Mouse (Mus musculus): ENCODE results near the gene Dscam. TPM values are rescaled to one million over a fixed set of nuclear protein-coding genes. Genes with fewer than 3 reads are reported as not detected.

The Dscam gene
- polyA plus RNA-seq, 1 experiment, result 1.2 TPM

DNA sequence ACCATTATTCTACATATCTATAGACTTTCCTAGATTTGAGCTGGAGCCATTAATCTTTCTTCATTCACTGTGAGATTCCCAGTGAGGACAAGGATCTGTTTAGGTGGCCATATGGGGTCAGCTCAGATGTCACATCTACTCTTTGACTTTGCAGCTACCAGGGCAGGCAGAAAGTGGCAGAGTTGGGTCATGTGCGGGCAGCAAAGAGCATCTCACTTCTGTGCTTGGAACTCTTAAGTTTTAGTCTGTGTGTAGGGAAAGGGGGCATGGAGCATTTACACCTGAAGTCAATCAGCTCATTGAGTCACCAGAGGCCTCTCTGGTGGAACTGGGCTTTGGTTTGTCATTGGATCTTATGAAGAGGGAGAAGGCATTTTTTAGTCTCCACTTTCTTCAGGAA lies 612.2 kb downstream of the Dscam start:
- peaks cover 2% of the 10 kb centered on the region; the same call in 1 of the 2 replicates for H3K4me1 ChIP-seq (ENCODE audit: control insufficient read depth, insufficient read depth, insufficient read length)
- DNase-seq (ENCODE audit: low read depth in 1 of 2, low spot score in 2 of 2), result no peak
- 95% methylated on average over 1 of the region's 1 CpGs for WGBS
- H3K36me3 ChIP-seq (ENCODE audit: control insufficient read depth, insufficient read depth, low read length), result no peaks in the 10 kb centered on the region
- TF ChIP-seq POLR2A (IDR thresholded peaks at IDR 0.05; ENCODE audit: low read depth, low read length) (no peak), CTCF (IDR thresholded peaks at IDR 0.05; ENCODE audit: extremely low read depth, insufficient read depth, insufficient read length, insufficient replicate concordance) (no peak)
- no peak overlapping the region for H3K4me3 ChIP-seq (ENCODE audit: extremely low read depth, insufficient read depth, insufficient read length)
- no peak overlapping the region for H3K27ac ChIP-seq (ENCODE audit: insufficient read depth, low read length)
- no peaks in the 10 kb centered on the region for H3K27me3 ChIP-seq (ENCODE audit: control insufficient read depth, insufficient read depth, low read length)

DNA sequence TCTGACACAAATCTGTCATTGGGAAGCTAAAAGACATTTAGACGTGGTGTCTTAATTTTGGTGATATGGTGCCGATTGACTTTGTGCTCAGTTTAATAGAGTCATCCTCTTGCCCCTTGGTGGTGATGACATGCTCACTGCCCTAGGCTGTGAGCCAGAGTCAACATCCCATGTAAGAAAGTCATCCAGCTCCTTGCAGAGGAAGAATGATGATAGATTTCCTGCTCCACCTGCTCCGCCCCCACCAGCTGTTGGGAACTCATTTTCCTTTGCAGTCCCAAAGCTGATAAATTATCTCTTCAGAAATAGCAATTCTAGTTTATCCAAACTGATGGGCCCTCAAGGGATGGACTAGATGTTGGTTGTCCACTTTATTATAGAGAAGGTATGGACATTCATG lies 613.9 kb downstream of the Dscam start:
- H3K36me3 ChIP-seq (ENCODE audit: control insufficient read depth, insufficient read depth, low read length), result no peaks in the 10 kb centered on the region
- H3K27ac ChIP-seq (ENCODE audit: insufficient read depth, low read length), result no peak overlapping the region
- H3K4me1 ChIP-seq (ENCODE audit: control insufficient read depth, insufficient read depth, insufficient read length), result no peaks in the 10 kb centered on the region
- no peaks in the 10 kb centered on the region for H3K27me3 ChIP-seq (ENCODE audit: control insufficient read depth, insufficient read depth, low read length)
- DNase-seq (ENCODE audit: low read depth in 1 of 2, low spot score in 2 of 2), result no peak
- TF ChIP-seq CTCF (IDR thresholded peaks at IDR 0.05; ENCODE audit: extremely low read depth, insufficient read depth, insufficient read length, insufficient replicate concordance) (no peak), POLR2A (IDR thresholded peaks at IDR 0.05; ENCODE audit: low read depth, low read length) (no peak)
- no peak overlapping the region for H3K4me3 ChIP-seq (ENCODE audit: extremely low read depth, insufficient read depth, insufficient read length)
- 86% methylated on average over 3 of the region's 3 CpGs for WGBS

DNA sequence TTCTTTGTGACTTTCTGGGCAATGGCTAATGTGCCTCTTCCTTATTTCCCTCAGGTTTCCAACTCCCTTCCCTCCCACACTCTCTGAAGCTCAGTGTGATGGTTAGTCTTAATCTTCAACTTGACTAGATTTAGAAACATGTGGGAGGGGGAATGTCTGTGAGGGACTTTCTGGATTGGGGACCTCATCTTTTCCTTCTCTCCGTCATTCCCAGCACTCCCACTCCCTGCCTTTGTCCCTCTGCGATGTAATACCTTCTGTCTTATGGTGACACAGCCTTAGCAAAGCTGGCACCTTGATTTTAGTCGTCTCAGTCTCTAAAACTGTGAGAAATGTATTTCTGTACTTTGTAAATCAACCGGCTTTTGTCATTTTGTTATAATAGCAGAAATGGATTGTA lies 615.1 kb downstream of the Dscam start:
- no peaks in the 10 kb centered on the region for H3K27me3 ChIP-seq (ENCODE audit: control insufficient read depth, insufficient read depth, low read length)
- TF ChIP-seq CTCF (IDR thresholded peaks at IDR 0.05; ENCODE audit: extremely low read depth, insufficient read depth, insufficient read length, insufficient replicate concordance), result no peak
- no peak overlapping the region for H3K27ac ChIP-seq (ENCODE audit: insufficient read depth, low read length)
- no peaks in the 10 kb centered on the region for H3K4me1 ChIP-seq (ENCODE audit: control insufficient read depth, insufficient read depth, insufficient read length)
- H3K36me3 ChIP-seq (ENCODE audit: control insufficient read depth, insufficient read depth, low read length), result no peaks in the 10 kb centered on the region
- H3K4me3 ChIP-seq (ENCODE audit: extremely low read depth, insufficient read depth, insufficient read length), result no peak overlapping the region
- 79% methylated on average over 4 of the region's 4 CpGs for WGBS
- no peak for DNase-seq (ENCODE audit: low read depth in 1 of 2, low spot score in 2 of 2)

DNA sequence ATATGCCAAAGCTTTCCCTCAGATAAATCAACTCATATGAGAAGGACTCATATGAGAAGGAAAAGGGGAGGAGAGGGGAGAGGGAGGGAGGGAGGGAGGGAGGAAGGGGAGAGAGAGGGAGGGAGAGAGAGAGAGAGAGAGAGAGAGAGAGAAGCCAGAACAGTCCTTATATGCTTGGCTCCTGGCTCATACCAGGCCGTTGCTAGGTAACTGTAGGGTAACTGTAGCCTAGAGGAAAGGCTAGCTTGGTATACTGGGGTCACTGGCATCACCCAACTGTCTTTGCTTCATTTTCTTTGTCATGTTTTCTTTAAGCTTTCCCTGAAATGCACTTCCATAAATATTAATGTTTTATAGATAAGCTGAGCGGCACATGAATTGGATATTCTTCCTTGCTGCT lies 617.9 kb downstream of the Dscam start:
- 81% methylated on average over 2 of the region's 2 CpGs for WGBS
- no peaks in the 10 kb centered on the region for H3K36me3 ChIP-seq (ENCODE audit: control insufficient read depth, insufficient read depth, low read length)
- no peaks in the 10 kb centered on the region for H3K27me3 ChIP-seq (ENCODE audit: control insufficient read depth, insufficient read depth, low read length)
- H3K4me3 ChIP-seq (ENCODE audit: extremely low read depth, insufficient read depth, insufficient read length), result no peak overlapping the region
- H3K4me1 ChIP-seq (ENCODE audit: control insufficient read depth, insufficient read depth, insufficient read length), result no peaks in the 10 kb centered on the region
- H3K27ac ChIP-seq (ENCODE audit: insufficient read depth, low read length), result no peak overlapping the region
- no peak for TF ChIP-seq CTCF (IDR thresholded peaks at IDR 0.05; ENCODE audit: extremely low read depth, insufficient read depth, insufficient read length, insufficient replicate concordance)
- TF ChIP-seq POLR2A (IDR thresholded peaks at IDR 0.05; ENCODE audit: low read depth, low read length), result no peak
- DNase-seq (ENCODE audit: low read depth in 1 of 2, low spot score in 2 of 2), result no peak

DNA sequence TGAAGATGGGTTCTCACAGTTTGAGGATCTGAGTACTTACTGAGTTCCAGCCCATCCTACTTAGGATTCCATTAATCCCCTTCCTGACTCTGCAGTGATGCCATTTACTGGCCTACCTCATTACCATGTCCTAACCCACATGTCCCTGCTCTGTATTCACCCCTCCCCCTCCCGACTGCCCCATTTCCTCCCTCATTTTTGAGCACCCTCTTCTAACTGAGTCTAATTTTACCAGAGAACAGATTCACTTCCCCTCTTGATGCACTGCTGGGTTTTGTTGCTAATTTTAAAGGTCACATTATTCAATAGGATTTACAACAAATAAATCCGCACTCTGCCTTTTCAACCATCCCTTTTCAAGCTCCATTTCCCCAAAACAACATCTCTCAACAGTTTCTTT lies 629.5 kb downstream of the Dscam start:
- peak; percentile 72 to 83 for DNase-seq (ENCODE audit: low read depth in 1 of 2, low spot score in 2 of 2)
- TF ChIP-seq POLR2A (IDR thresholded peaks at IDR 0.05; ENCODE audit: low read depth, low read length) (no peak), CTCF (IDR thresholded peaks at IDR 0.05; ENCODE audit: extremely low read depth, insufficient read depth, insufficient read length, insufficient replicate concordance) (no peak)

More for the DNA sequence above, 629.5 kb downstream of the Dscam start:
- Histone ChIP-seq H3K27ac (ENCODE audit: insufficient read depth, low read length) (peak overlapping the region; percentile 59; the same call in 1 of the 2 replicates), H3K27me3 (ENCODE audit: control insufficient read depth, insufficient read depth, low read length) (no peaks in the 10 kb centered on the region), H3K4me3 (ENCODE audit: extremely low read depth, insufficient read depth, insufficient read length) (no peak overlapping the region), H3K4me1 (ENCODE audit: control insufficient read depth, insufficient read depth, insufficient read length) (peaks cover 34% of the 10 kb centered on the region), H3K36me3 (ENCODE audit: control insufficient read depth, insufficient read depth, low read length) (no peaks in the 10 kb centered on the region)
- 10% methylated on average over 2 of the region's 2 CpGs for WGBS

Other genes starting within 250 kb of the Dscam start
- gene Bace2, start 186.0 kb upstream of the Dscam start, polyA plus RNA-seq (2012; rRNA removed), result 2.4 and 2.5 TPM in 2 replicates